Mouse (Mus musculus) embryonic facial prominence, embryonic 12.5 days (tissue): ENCODE measurements around the gene Bcl9. TPM values are rescaled to one million over a fixed set of nuclear protein-coding genes. Genes with fewer than 3 reads are reported as not detected.
A peak's percentile ranks its signal among the peaks of the same experiment; 100 is the strongest.

Source experiments
- ATAC-seq: fragments of 200-750 bp; cut with Nextera tagmentation; 2 replicates; pipeline ENCODE4 v1.8.0; 2017; ENCODE audit not compliant: insufficient number of reproducible peaks, insufficient read depth, low FRiP score, low TSS enrichment
- H3K27ac ChIP-seq: fragments of 300-500 bp; sonication (generic); 2 replicates; pipeline ENCODE4 v1.5.1; 2016; ENCODE audit warnings: mild to moderate bottlenecking
- H3K27me3 ChIP-seq: fragments of 300-500 bp; sonication (generic); 2 replicates; pipeline ENCODE4 v1.6.1; 2016; ENCODE audit warnings: mild to moderate bottlenecking, moderate library complexity
- H3K36me3 ChIP-seq: fragments of 300-500 bp; sonication (generic); 2 replicates; pipeline ENCODE4 v1.6.1; 2016; ENCODE audit warnings: mild to moderate bottlenecking
- H3K4me1 ChIP-seq: fragments of 300-500 bp; sonication (generic); 2 replicates; pipeline ENCODE4 v1.6.1; 2016
- H3K4me2 ChIP-seq: fragments of 300-500 bp; sonication (generic); replicated peaks from 2 replicates; pipeline ENCODE4 v1.6.1; 2016; ENCODE audit warnings: mild to moderate bottlenecking, moderate library complexity
- H3K4me3 ChIP-seq: fragments of 300-500 bp; sonication (generic); 2 replicates; pipeline ENCODE4 v1.5.1; 2016; ENCODE audit warnings: mild to moderate bottlenecking
- H3K9ac ChIP-seq: fragments of 300-500 bp; sonication (generic); 2 replicates; pipeline ENCODE4 v1.6.1; 2016; ENCODE audit warnings: mild to moderate bottlenecking, moderate library complexity
- H3K9me3 ChIP-seq: fragments of 300-500 bp; sonication (generic); 2 replicates; pipeline ENCODE4 v1.6.1; 2016; ENCODE audit warnings: mild to moderate bottlenecking, moderate library complexity
- WGBS: fragments of 180-500 bp; shearing (Covaris S2); methylation state at CpG from one replicate; pipeline ENCODE4 v1.1.7; 2016; 5-methylcytosine and 5-hydroxymethylcytosine counted together
- polyA plus RNA-seq: library from polyadenylated mRNA; unstranded; fragments of >200 nt; fragmentation: Nextera tagmentation; extraction: Ambion mirVana; gene quantifications from 2 replicates; pipeline ENCODE4 v1.2.1, GENCODE M21; 2016

Bcl9 gene
- polyA plus RNA-seq, 1 experiment from 2014 or later = 82.4 TPM

- Histone ChIP-seq H3K4me3 (no peak overlapping the region), H3K27ac (no peak overlapping the region), H3K27me3 (no peaks in the 10 kb centered on the region), H3K4me1 (no peaks in the 10 kb centered on the region), H3K9me3 (no peaks in the 10 kb centered on the region), H3K4me2 (no peak overlapping the region), H3K9ac (no peak overlapping the region), H3K36me3 (peaks cover 94% of the 10 kb centered on the region)
- ATAC-seq = no peak
- 90% methylated on average over 9 of the region's 9 CpGs for WGBS
Measured at GRCm38 (mm10) chr3:97209351-97209750, 88.4 kb downstream of the Bcl9 start.

- H3K27ac ChIP-seq = no peak overlapping the region
- H3K4me3 ChIP-seq = no peak overlapping the region
- ATAC-seq = no peak
- peaks cover 81% of the 10 kb centered on the region for H3K36me3 ChIP-seq
- H3K4me2 ChIP-seq = no peak overlapping the region
- H3K27me3 ChIP-seq = no peaks in the 10 kb centered on the region
- H3K9me3 ChIP-seq = no peaks in the 10 kb centered on the region
- no peaks in the 10 kb centered on the region for H3K4me1 ChIP-seq
- no peak overlapping the region for H3K9ac ChIP-seq
- 77% methylated on average over 3 of the region's 3 CpGs for WGBS
Measured at GRCm38 (mm10) chr3:97206521-97206920, 91.2 kb downstream of the Bcl9 start.

DNA sequence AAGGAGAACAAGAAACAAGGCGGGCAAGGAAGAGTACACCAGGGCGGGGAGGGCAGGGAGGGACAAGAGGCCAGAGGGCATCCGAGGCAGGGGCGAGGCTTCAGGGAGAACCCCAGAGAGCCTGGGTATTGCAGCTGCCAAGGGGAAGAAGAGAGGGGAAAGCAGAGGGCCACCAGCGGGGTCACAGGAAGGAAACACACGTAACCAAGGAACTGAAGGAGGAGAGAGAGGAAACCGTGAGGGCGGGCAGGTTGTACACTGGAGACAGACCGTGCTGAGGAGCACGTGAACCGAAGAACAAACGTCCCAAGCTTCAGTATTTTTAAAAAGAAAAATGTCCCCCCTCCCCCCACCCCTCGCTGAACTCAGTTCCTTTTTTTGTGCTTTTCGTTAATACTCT lies 93.8 kb downstream of the Bcl9 start:
- 79% methylated on average over 14 of the region's 14 CpGs for WGBS
- H3K9ac ChIP-seq = no peak overlapping the region

DNA sequence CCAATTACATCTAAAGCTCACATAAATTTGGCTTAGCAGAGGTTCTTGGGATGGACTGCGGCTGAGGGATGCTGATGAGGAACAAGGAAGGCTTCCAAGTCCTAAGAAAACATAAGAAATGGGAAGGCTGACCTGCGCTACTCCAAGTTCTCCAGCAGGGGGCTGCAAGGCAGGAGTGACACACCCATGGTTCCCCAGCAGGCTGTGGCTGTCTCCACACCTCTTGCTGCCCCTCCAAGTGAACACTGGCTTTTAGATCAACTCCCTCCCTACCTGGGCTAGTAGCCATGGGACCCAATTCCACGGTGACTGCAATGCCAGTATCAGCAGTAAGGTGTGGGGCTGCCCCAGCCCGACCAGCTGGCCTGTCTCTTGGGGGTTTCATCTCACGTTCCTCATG lies 95.8 kb downstream of the Bcl9 start:
- no peak overlapping the region for H3K4me3 ChIP-seq
- H3K27me3 ChIP-seq = no peaks in the 10 kb centered on the region
- H3K9ac ChIP-seq = no peak overlapping the region
- no peaks in the 10 kb centered on the region for H3K4me1 ChIP-seq
- H3K4me2 ChIP-seq = no peak overlapping the region
- no peak overlapping the region for H3K27ac ChIP-seq
- 48% methylated on average over 5 of the region's 5 CpGs for WGBS
- ATAC-seq = no peak; the same call in 1 of the 2 replicates
- H3K9me3 ChIP-seq = no peaks in the 10 kb centered on the region
- H3K36me3 ChIP-seq = peaks cover 37% of the 10 kb centered on the region

More for the DNA sequence above, 93.8 kb downstream of the Bcl9 start:
- H3K9me3 ChIP-seq = no peaks in the 10 kb centered on the region
- H3K27ac ChIP-seq = no peak overlapping the region
- no peaks in the 10 kb centered on the region for H3K27me3 ChIP-seq
- no peak for ATAC-seq
- no peak overlapping the region for H3K4me3 ChIP-seq
- peaks cover 57% of the 10 kb centered on the region for H3K36me3 ChIP-seq
- H3K4me2 ChIP-seq = no peak overlapping the region
- H3K4me1 ChIP-seq = no peaks in the 10 kb centered on the region

DNA sequence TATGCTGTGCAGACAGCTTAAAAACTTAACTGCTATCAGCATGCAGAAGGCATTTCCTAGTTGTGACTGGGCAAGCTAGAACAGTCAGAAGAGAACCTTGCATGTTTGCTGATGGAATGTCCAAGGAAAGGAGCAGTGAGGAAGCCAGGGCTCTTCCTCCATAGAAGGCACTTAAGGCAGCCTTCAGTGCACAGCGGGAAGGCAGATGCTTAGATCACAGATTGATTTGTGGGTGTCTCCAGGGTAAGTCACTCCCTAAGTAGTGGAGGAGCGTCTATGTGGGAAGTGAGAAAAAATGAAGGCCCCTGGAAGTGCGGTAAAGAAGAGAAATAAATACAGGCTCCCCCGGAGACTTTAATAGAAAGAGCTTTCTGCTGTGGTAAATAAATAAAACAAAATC lies 98.5 kb downstream of the Bcl9 start:
- Histone ChIP-seq H3K27me3 (no peaks in the 10 kb centered on the region), H3K4me2 (no peak overlapping the region), H3K27ac (no peak overlapping the region), H3K9ac (no peak overlapping the region), H3K4me1 (no peaks in the 10 kb centered on the region), H3K9me3 (no peaks in the 10 kb centered on the region), H3K4me3 (no peak overlapping the region), H3K36me3 (peaks cover 11% of the 10 kb centered on the region; the same call in 1 of the 2 replicates)
- 39% methylated on average over 4 of the region's 4 CpGs for WGBS
- ATAC-seq = no peak

GRCm38 (mm10) chr3:97196571-97196970 lies 101.1 kb downstream of the Bcl9 start:
- no peaks in the 10 kb centered on the region for H3K27me3 ChIP-seq
- no peaks in the 10 kb centered on the region for H3K9me3 ChIP-seq
- no peak overlapping the region for H3K4me2 ChIP-seq
- 88% methylated on average over 8 of the region's 8 CpGs for WGBS
- H3K4me1 ChIP-seq = no peaks in the 10 kb centered on the region
- no peak overlapping the region for H3K4me3 ChIP-seq
- H3K36me3 ChIP-seq = no peaks in the 10 kb centered on the region
- no peak overlapping the region for H3K9ac ChIP-seq
- no peak overlapping the region for H3K27ac ChIP-seq
- ATAC-seq = no peak

DNA sequence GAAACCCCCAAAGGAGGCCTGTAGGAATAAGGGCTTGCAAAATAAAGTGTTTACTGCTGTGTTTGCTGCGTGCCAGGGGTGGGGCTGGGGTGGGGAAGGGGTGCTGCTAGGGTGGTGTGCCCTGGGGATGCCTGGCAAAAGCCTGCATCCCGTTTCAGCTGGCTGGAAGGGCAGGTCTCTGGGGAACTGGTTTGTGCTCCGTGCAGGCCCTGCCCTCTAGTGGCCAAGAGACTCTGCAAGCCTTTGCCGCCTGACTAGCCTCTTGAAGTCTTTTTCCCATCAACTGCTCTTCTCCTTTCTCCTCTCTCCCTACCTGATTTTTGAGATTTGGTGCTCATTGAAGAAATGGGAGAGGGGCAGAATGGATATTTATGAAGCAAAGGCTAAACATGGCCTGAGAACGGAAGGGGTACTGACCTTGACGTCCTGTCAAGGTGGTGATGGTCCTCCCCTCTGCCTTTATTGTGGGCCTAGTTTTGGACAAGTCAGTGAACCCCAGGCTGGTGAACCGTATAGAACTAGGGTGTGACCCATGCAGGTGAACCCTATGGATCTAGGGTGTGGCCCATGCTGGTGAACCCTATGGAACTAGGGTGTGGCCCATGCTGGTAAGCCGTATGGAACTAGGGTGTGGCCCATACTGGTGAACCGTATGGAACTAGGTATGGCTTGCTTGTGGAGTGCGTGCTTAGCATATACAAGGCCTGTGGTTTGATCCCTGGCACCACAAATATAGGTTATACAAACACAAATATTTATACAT lies 112.4 kb downstream of the Bcl9 start:
- no peaks in the 10 kb centered on the region for H3K9me3 ChIP-seq
- peak; percentile 59 for ATAC-seq
- H3K4me1 ChIP-seq = no peaks in the 10 kb centered on the region
- no peak overlapping the region for H3K4me3 ChIP-seq
- 44% methylated on average over 10 of the region's 10 CpGs for WGBS
- no peak overlapping the region for H3K4me2 ChIP-seq
- no peak overlapping the region for H3K9ac ChIP-seq
- H3K27ac ChIP-seq = no peak overlapping the region
- no peaks in the 10 kb centered on the region for H3K27me3 ChIP-seq
- no peaks in the 10 kb centered on the region for H3K36me3 ChIP-seq

DNA sequence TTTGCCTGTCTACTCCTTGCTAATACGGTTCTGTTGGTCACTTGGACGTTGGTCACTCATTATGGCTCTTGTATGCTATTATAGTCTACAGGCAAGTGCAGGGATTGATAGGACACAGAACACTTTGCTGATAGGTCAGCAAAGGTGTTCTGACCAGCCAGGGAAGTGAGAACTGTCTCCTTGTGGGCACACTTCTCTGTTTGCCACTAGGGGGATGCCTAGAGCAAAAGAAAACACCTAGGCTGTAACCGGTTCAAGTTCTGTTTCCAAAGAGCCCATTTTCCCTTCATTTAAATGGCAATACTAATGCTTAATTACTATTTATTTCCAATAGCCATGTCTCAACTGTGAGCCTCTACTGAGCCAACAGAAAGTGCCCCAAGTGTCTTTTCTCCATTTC lies 113.9 kb downstream of the Bcl9 start:
- no peak overlapping the region for H3K27ac ChIP-seq
- no peak overlapping the region for H3K4me3 ChIP-seq
- H3K36me3 ChIP-seq = no peaks in the 10 kb centered on the region
- no peaks in the 10 kb centered on the region for H3K4me1 ChIP-seq
- H3K9ac ChIP-seq = no peak overlapping the region
- no peak for ATAC-seq
- H3K9me3 ChIP-seq = no peaks in the 10 kb centered on the region
- 38% methylated on average over 3 of the region's 3 CpGs for WGBS
- H3K4me2 ChIP-seq = no peak overlapping the region
- H3K27me3 ChIP-seq = no peaks in the 10 kb centered on the region

DNA sequence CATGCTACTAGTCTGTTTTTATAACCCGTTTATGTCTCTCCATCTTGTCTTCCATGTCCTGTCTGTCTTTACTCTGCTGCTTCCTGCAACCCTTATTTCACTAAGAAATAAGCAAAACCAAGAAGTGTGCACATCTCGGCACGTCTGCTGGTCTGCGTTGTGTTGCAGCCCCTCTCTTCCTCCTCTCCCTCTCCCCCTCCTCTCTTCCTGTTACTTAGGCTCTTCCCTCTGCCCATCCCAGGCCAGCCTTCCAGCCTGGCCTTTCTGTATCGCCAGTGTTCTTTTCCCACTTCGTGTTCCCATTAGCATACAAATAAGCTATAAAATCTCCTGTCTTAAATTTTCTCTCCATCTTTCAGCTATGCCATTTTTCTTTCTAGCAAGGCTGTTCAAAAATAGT lies 117.2 kb downstream of the Bcl9 start:
- H3K27me3 ChIP-seq = no peaks in the 10 kb centered on the region
- H3K27ac ChIP-seq = no peak overlapping the region
- H3K4me3 ChIP-seq = no peak overlapping the region
- no peaks in the 10 kb centered on the region for H3K4me1 ChIP-seq
- no peak for ATAC-seq
- no peak overlapping the region for H3K4me2 ChIP-seq
- no peak overlapping the region for H3K9ac ChIP-seq
- no peaks in the 10 kb centered on the region for H3K9me3 ChIP-seq
- peaks cover 16% of the 10 kb centered on the region for H3K36me3 ChIP-seq
- 58% methylated on average over 6 of the region's 6 CpGs for WGBS

GRCm38 (mm10) chr3:97178885-97179284 lies 118.8 kb downstream of the Bcl9 start:
- WGBS = 82% methylated on average over 6 of the region's 6 CpGs
- Histone ChIP-seq H3K4me3 (no peak overlapping the region), H3K27ac (no peak overlapping the region), H3K36me3 (peaks cover 16% of the 10 kb centered on the region), H3K4me2 (no peak overlapping the region), H3K27me3 (no peaks in the 10 kb centered on the region), H3K9me3 (no peaks in the 10 kb centered on the region), H3K9ac (no peak overlapping the region), H3K4me1 (no peaks in the 10 kb centered on the region)
- ATAC-seq = no peak

GRCm38 (mm10) chr3:97172632-97173031 lies 125.1 kb downstream of the Bcl9 start:
- Histone ChIP-seq H3K4me3 (no peak overlapping the region), H3K36me3 (peaks cover 16% of the 10 kb centered on the region), H3K27me3 (no peaks in the 10 kb centered on the region), H3K9ac (no peak overlapping the region), H3K4me2 (no peak overlapping the region), H3K4me1 (no peaks in the 10 kb centered on the region), H3K9me3 (no peaks in the 10 kb centered on the region), H3K27ac (no peak overlapping the region)
- WGBS = 85% methylated on average over 5 of the region's 5 CpGs
- no peak for ATAC-seq

DNA sequence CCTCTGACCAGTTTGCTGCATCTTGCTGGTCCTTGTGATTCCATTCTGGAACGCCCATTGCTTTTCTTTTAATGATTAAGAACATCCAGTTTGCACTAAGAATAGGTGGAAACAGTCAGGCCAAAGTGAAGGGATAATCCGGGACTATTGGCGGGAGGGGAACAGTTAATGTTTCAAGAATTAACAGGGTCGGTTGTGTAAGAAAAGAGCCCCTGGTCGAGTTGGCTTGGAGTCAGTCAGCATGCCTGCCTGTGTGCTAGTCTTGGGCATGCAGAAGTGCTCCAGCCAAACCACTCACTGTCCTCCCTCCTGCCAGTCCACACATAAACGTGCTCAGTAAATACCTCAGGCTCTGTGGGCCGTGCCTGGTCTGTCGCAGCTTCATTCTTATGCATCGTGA lies 125.5 kb downstream of the Bcl9 start:
- Histone ChIP-seq H3K9me3 (no peaks in the 10 kb centered on the region), H3K36me3 (peaks cover 18% of the 10 kb centered on the region), H3K4me3 (no peak overlapping the region), H3K4me2 (no peak overlapping the region), H3K27me3 (no peaks in the 10 kb centered on the region), H3K27ac (no peak overlapping the region), H3K4me1 (no peaks in the 10 kb centered on the region), H3K9ac (no peak overlapping the region)
- WGBS = 72% methylated on average over 9 of the region's 9 CpGs
- no peak for ATAC-seq
